ENCODE assay signal across 12 mouse cellular contexts in genomic region chr9:90226742-90227096, GRCm38 (mm10). TPM values are rescaled to one million over a fixed set of nuclear protein-coding genes. Genes with fewer than 3 reads are reported as not detected.
DNase-seq lines count a peak whose midpoint lies in the region; ATAC-seq lines count a peak whose summit lies in the region.
"Had no signal": no experiment of that assay in that cellular context is flagged by ENCODE, and none has a peak within 500 bp of the region (broad histone marks: within the 10 kb centered on the region; RNA-seq: fewer than 3 reads in every experiment).

No protein-coding gene starts in this region.

- 0 out of 2 replicates have a peak, but pooled peaks have one; percentile 22 for ATAC-seq in forebrain, embryonic 12.5 days (ENCODE audit: low FRiP score)
- no peak for ATAC-seq in forebrain, embryonic 16.5 days
- peak; percentile 32; the same call in 1 of the 2 replicates for ATAC-seq in kidney, embryonic 14.5 days (ENCODE audit: low FRiP score, low TSS enrichment)
- peak; percentile 36 for ATAC-seq in liver, embryonic 13.5 days (ENCODE audit: low read depth)
- ATAC-seq in midbrain, embryonic 15.5 days (replicated peaks), result no peak

- WGBS in forebrain, embryonic 12.5 days, result 85% methylated on average over 2 of the region's 2 CpGs
- WGBS in forebrain, embryonic 16.5 days, result 82% methylated on average over 2 of the region's 2 CpGs
- WGBS in kidney, embryonic 14.5 days, result 81% methylated on average over 2 of the region's 2 CpGs
- WGBS in liver, embryonic 13.5 days (ENCODE audit: insufficient replicate concordance), result 73% methylated on average over 2 of the region's 2 CpGs
- WGBS in midbrain, embryonic 15.5 days, result 81% methylated on average over 2 of the region's 2 CpGs

- H3K27ac ChIP-seq in forebrain, embryonic 12.5 days, result no peak overlapping the region
- no peak overlapping the region for H3K27ac ChIP-seq in forebrain, embryonic 16.5 days (ENCODE audit: low read length)
- no peak overlapping the region for H3K27ac ChIP-seq in kidney, embryonic 14.5 days (ENCODE audit: low read depth, low read length)
- 0 out of 2 replicates have a peak overlapping the region, but pooled peaks have one; percentile 14 for H3K27ac ChIP-seq in liver, embryonic 13.5 days
- no peak overlapping the region for H3K27ac ChIP-seq in midbrain, embryonic 15.5 days
- H3K27ac ChIP-seq: hindbrain, embryonic 13.5 days; limb, embryonic 15.5 days had no signal

- H3K9ac ChIP-seq in forebrain, embryonic 12.5 days, result no peak overlapping the region
- no peak overlapping the region for H3K9ac ChIP-seq in forebrain, embryonic 16.5 days (replicated peaks; ENCODE audit: low read depth, low read length)
- no peak overlapping the region for H3K9ac ChIP-seq in kidney, embryonic 14.5 days (ENCODE audit: low read depth, low read length)
- no peak overlapping the region for H3K9ac ChIP-seq in liver, embryonic 13.5 days
- no peak overlapping the region for H3K9ac ChIP-seq in midbrain, embryonic 15.5 days
- H3K9ac ChIP-seq: hindbrain, embryonic 13.5 days; limb, embryonic 15.5 days had no signal

- H3K27me3 ChIP-seq in forebrain, embryonic 12.5 days, result no peaks in the 10 kb centered on the region
- no peaks in the 10 kb centered on the region for H3K27me3 ChIP-seq in forebrain, embryonic 16.5 days (replicated peaks; ENCODE audit: control insufficient read depth, insufficient read depth, low read length)
- no peaks in the 10 kb centered on the region for H3K27me3 ChIP-seq in kidney, embryonic 14.5 days (ENCODE audit: control insufficient read depth, insufficient read depth, low read length)
- H3K27me3 ChIP-seq in liver, embryonic 13.5 days, result no peaks in the 10 kb centered on the region
- no peaks in the 10 kb centered on the region for H3K27me3 ChIP-seq in midbrain, embryonic 15.5 days (replicated peaks)
- H3K27me3 ChIP-seq: hindbrain, embryonic 13.5 days; limb, embryonic 15.5 days had no signal

- no peak overlapping the region for H3K4me3 ChIP-seq in forebrain, embryonic 12.5 days (replicated peaks)
- H3K4me3 ChIP-seq in forebrain, embryonic 16.5 days (replicated peaks; ENCODE audit: low read length), result no peak overlapping the region
- H3K4me3 ChIP-seq in kidney, embryonic 14.5 days (ENCODE audit: low read length), result no peak overlapping the region
- H3K4me3 ChIP-seq in liver, embryonic 13.5 days (replicated peaks), result no peak overlapping the region
- H3K4me3 ChIP-seq in midbrain, embryonic 15.5 days, result no peak overlapping the region
- H3K4me3 ChIP-seq: hindbrain, embryonic 13.5 days; limb, embryonic 15.5 days had no signal

- DNase-seq in kidney, postnatal 10 days, result no peak
- DNase-seq in 416B (ENCODE audit: low read depth), result peak; percentile 42
- DNase-seq in liver, embryonic 13.5 days, result no peak
- DNase-seq in right cerebral cortex, postnatal 36 days (ENCODE audit: low spot score in 2 of 2), result no peak
- DNase-seq: midbrain, embryonic 14.5 days; spleen, adult 18-20 months had no signal

- no peaks in the 10 kb centered on the region for H3K4me1 ChIP-seq in forebrain, embryonic 12.5 days
- no peaks in the 10 kb centered on the region; the same call in 1 of the 2 replicates for H3K4me1 ChIP-seq in forebrain, embryonic 16.5 days (replicated peaks; ENCODE audit: control insufficient read depth, insufficient read depth, low read length)
- H3K4me1 ChIP-seq in kidney, embryonic 14.5 days (ENCODE audit: control insufficient read depth, insufficient read depth, low read length), result no peaks in the 10 kb centered on the region
- peaks cover 16% of the 10 kb centered on the region for H3K4me1 ChIP-seq in liver, embryonic 13.5 days (replicated peaks)
- H3K4me1 ChIP-seq in midbrain, embryonic 15.5 days, result no peaks in the 10 kb centered on the region
- H3K4me1 ChIP-seq: hindbrain, embryonic 13.5 days; limb, embryonic 15.5 days had no signal

- no peak overlapping the region for H3K4me2 ChIP-seq in forebrain, embryonic 12.5 days
- H3K4me2 ChIP-seq in forebrain, embryonic 16.5 days (ENCODE audit: low read length), result no peak overlapping the region
- no peak overlapping the region for H3K4me2 ChIP-seq in kidney, embryonic 14.5 days (replicated peaks; ENCODE audit: low read depth, low read length)
- no peak overlapping the region for H3K4me2 ChIP-seq in liver, embryonic 13.5 days
- H3K4me2 ChIP-seq in midbrain, embryonic 15.5 days, result no peak overlapping the region
- H3K4me2 ChIP-seq: hindbrain, embryonic 13.5 days; limb, embryonic 15.5 days had no signal

- H3K36me3 ChIP-seq in forebrain, embryonic 12.5 days (replicated peaks), result peaks cover 19% of the 10 kb centered on the region; the same call in 1 of the 2 replicates
- H3K36me3 ChIP-seq in forebrain, embryonic 16.5 days (ENCODE audit: control insufficient read depth, insufficient read depth), result peaks cover 5% of the 10 kb centered on the region; the same call in 1 of the 2 replicates
- H3K36me3 ChIP-seq in kidney, embryonic 14.5 days (ENCODE audit: control insufficient read depth, insufficient read depth, low read length), result peaks cover 31% of the 10 kb centered on the region; the same call in 1 of the 2 replicates
- H3K36me3 ChIP-seq in liver, embryonic 13.5 days, result peaks cover 76% of the 10 kb centered on the region
- 0 out of 2 replicates have a peak, but pooled peaks cover 5% of the 10 kb centered on the region for H3K36me3 ChIP-seq in midbrain, embryonic 15.5 days (replicated peaks)

- no peaks in the 10 kb centered on the region for H3K9me3 ChIP-seq in forebrain, embryonic 12.5 days
- H3K9me3 ChIP-seq in forebrain, embryonic 16.5 days (ENCODE audit: control insufficient read depth, low read length), result no peaks in the 10 kb centered on the region
- no peaks in the 10 kb centered on the region for H3K9me3 ChIP-seq in kidney, embryonic 14.5 days (ENCODE audit: control insufficient read depth, low read length)
- H3K9me3 ChIP-seq in liver, embryonic 13.5 days (replicated peaks), result no peaks in the 10 kb centered on the region
- no peaks in the 10 kb centered on the region for H3K9me3 ChIP-seq in midbrain, embryonic 15.5 days
- H3K9me3 ChIP-seq: hindbrain, embryonic 13.5 days; limb, embryonic 15.5 days had no signal

RNA-seq across cellular contexts. Expression of gene Tbc1d2b, which starts 43.9 kb away (rescaled TPM):
- 9.6 and 10.6 TPM in 2 replicates for polyA plus RNA-seq in forebrain, embryonic 12.5 days (2016; fragmentation: Nextera tagmentation; extraction: Ambion mirVana)
- polyA plus RNA-seq in forebrain, embryonic 16.5 days (2015; fragmentation: Nextera tagmentation; extraction: Ambion mirVana), result 5.3 and 7.1 TPM in 2 replicates
- polyA plus RNA-seq in kidney, embryonic 14.5 days (2014; fragmentation: Nextera tagmentation; extraction: Ambion mirVana), result 8.9 and 14.7 TPM in 2 replicates
- polyA plus RNA-seq in liver, embryonic 13.5 days (2015; fragmentation: Nextera tagmentation; extraction: Ambion mirVana), result 6.5 and 8.2 TPM in 2 replicates
- 6.5 and 7.6 TPM in 2 replicates for polyA plus RNA-seq in midbrain, embryonic 15.5 days (2015; fragmentation: Nextera tagmentation; extraction: Ambion mirVana)

Comparison
In these comparisons a context has a peak if more than half of its experiments do, and no peak if none do; other contexts are left out.
1. ATAC-seq: peak in forebrain, embryonic 12.5 days (single experiment), kidney, embryonic 14.5 days (single experiment) and liver, embryonic 13.5 days (single experiment); none in forebrain, embryonic 16.5 days (single experiment) and midbrain, embryonic 15.5 days (single experiment).